In genomic region chr2:93013415-93014092, GRCm38 (mm10) we compare ENCODE assay signal across 8 mouse cellular contexts. TPM values are rescaled to one million over a fixed set of nuclear protein-coding genes. Genes with fewer than 3 reads are reported as not detected.
DNase-seq lines count a peak whose midpoint lies in the region; ATAC-seq and TF ChIP-seq lines count a peak whose summit lies in the region.

No protein-coding gene starts in this region.

- H3K27me3 ChIP-seq in kidney, adult 2 months (replicated peaks; ENCODE audit: control insufficient read depth, insufficient read depth, low read length): no peaks in the 10 kb centered on the region
- peaks cover 6% of the 10 kb centered on the region; the same call in 1 of the 2 replicates for H3K27me3 ChIP-seq in forebrain, embryonic 12.5 days
- H3K27me3 ChIP-seq in neural tube, embryonic 11.5 days (ENCODE audit: control insufficient read depth, insufficient read depth, low read length): no peaks in the 10 kb centered on the region

- TF ChIP-seq CTCF in kidney, adult 2 months (conservative IDR thresholded peaks at IDR 0.05; ENCODE audit: insufficient read depth, insufficient read length, low read depth, low read length): no peak

- no peak overlapping the region for H3K9ac ChIP-seq in forebrain, embryonic 12.5 days
- no peak overlapping the region for H3K9ac ChIP-seq in neural tube, embryonic 11.5 days (ENCODE audit: low read length)

- H3K4me2 ChIP-seq in forebrain, embryonic 12.5 days: peak overlapping the region; percentile 100
- 0 out of 2 replicates have a peak overlapping the region, but pooled peaks have one; percentile 5 for H3K4me2 ChIP-seq in neural tube, embryonic 11.5 days (ENCODE audit: low read depth)

- 46% methylated on average over 8 of the region's 8 CpGs for WGBS in kidney, adult 2 months
- 65% methylated on average over 8 of the region's 8 CpGs for WGBS in forebrain, embryonic 12.5 days
- WGBS in neural tube, embryonic 11.5 days: 59% methylated on average over 8 of the region's 8 CpGs

- H3K9me3 ChIP-seq in forebrain, embryonic 12.5 days: no peaks in the 10 kb centered on the region
- no peaks in the 10 kb centered on the region for H3K9me3 ChIP-seq in neural tube, embryonic 11.5 days (ENCODE audit: control insufficient read depth, low read length)

- TF ChIP-seq POLR2A in kidney, adult 2 months (IDR thresholded peaks at IDR 0.05; ENCODE audit: low read depth, low read length): no peak

- no peaks in the 10 kb centered on the region for H3K36me3 ChIP-seq in kidney, adult 2 months (ENCODE audit: control insufficient read depth, insufficient read depth, low read length)
- peaks cover 23% of the 10 kb centered on the region for H3K36me3 ChIP-seq in forebrain, embryonic 12.5 days (replicated peaks)
- H3K36me3 ChIP-seq in neural tube, embryonic 11.5 days (ENCODE audit: control insufficient read depth, insufficient read depth, low read length): peaks cover 3% of the 10 kb centered on the region; the same call in 1 of the 2 replicates

- no peak for ATAC-seq in forebrain, embryonic 12.5 days (ENCODE audit: low FRiP score)
- ATAC-seq in neural tube, embryonic 11.5 days (ENCODE audit: insufficient read depth, low FRiP score, low TSS enrichment): no peak

- no peak for DNase-seq in kidney, adult 2 months
- DNase-seq in kidney, adult 11 months: no peak
- peak; percentile 40 to 61 for DNase-seq in kidney, postnatal 4 days
- peak; percentile 17 for DNase-seq in neural tube, embryonic 11.5 days (ENCODE audit: low spot score)
- no peak for DNase-seq in urinary bladder, adult 18-20 months (ENCODE audit: low spot score in 2 of 2)
- DNase-seq in urinary bladder, adult 2 months (ENCODE audit: low spot score): no peak
- DNase-seq in frontal cortex, adult 2 months (ENCODE audit: extremely low spot score in 1 of 2, low spot score in 1 of 2): no peak

- H3K4me1 ChIP-seq in kidney, adult 2 months (ENCODE audit: control insufficient read depth, insufficient read depth, low read length): 0 out of 2 replicates have a peak, but pooled peaks cover 5% of the 10 kb centered on the region
- peaks cover 21% of the 10 kb centered on the region for H3K4me1 ChIP-seq in forebrain, embryonic 12.5 days
- H3K4me1 ChIP-seq in neural tube, embryonic 11.5 days (ENCODE audit: control insufficient read depth, insufficient read depth, low read length): peaks cover 13% of the 10 kb centered on the region

- peak overlapping the region; percentile 27 for H3K27ac ChIP-seq in kidney, adult 2 months (ENCODE audit: insufficient read depth, low read depth, low read length)
- H3K27ac ChIP-seq in forebrain, embryonic 12.5 days: peak overlapping the region; percentile 46
- H3K27ac ChIP-seq in neural tube, embryonic 11.5 days (ENCODE audit: low read depth, low read length): peak overlapping the region; percentile 15

- H3K4me3 ChIP-seq in kidney, adult 2 months (ENCODE audit: insufficient read depth, low read depth, low read length): no peak overlapping the region
- peak overlapping the region; percentile 73; the same call in 1 of the 2 replicates for H3K4me3 ChIP-seq in forebrain, embryonic 12.5 days (replicated peaks)
- no peak overlapping the region for H3K4me3 ChIP-seq in neural tube, embryonic 11.5 days (ENCODE audit: low read depth, low read length)

RNA-seq across cellular contexts. Expression of gene Prdm11, which starts 32.4 kb away (rescaled TPM):
- 3.6 and 4.4 TPM in 2 replicates for polyA plus RNA-seq in kidney, adult 2 months (2012; rRNA removed)
- polyA plus RNA-seq in forebrain, embryonic 12.5 days (2016; fragmentation: Nextera tagmentation; extraction: Ambion mirVana): 1.7 and 2.1 TPM in 2 replicates
- 1.2 and 2.2 TPM in 2 replicates for polyA plus RNA-seq in neural tube, embryonic 11.5 days (2014; fragmentation: Nextera tagmentation; extraction: Ambion mirVana)
- polyA plus RNA-seq in urinary bladder, adult 2 months (2012; rRNA removed): 4.6 and 5.8 TPM in 2 replicates
- 7.9 and 8.0 TPM in 2 replicates for polyA plus RNA-seq in frontal cortex, adult 2 months (2012; rRNA removed)

Comparison
In these comparisons a context has a peak if more than half of its experiments do, and no peak if none do; other contexts are left out.
1. DNase-seq: peak in kidney, postnatal 4 days (2 of 2) and neural tube, embryonic 11.5 days (single experiment); none in kidney, adult 2 months (single experiment), kidney, adult 11 months (single experiment), urinary bladder, adult 18-20 months (0 of 2), urinary bladder, adult 2 months (single experiment) and frontal cortex, adult 2 months (0 of 2).
2. Peak in every context shown above with its lines, with median percentiles within 50 percentile points of each other: H3K27ac ChIP-seq.